Mouse (Mus musculus) embryonic facial prominence, embryonic 11.5 days (tissue): ENCODE measurements around the gene Zfp57. TPM values are rescaled to one million over a fixed set of nuclear protein-coding genes. Genes with fewer than 3 reads are reported as not detected.
A peak's percentile ranks its signal among the peaks of the same experiment; 100 is the strongest.

Source experiments
- ATAC-seq: fragments of 200-750 bp; cut with Nextera tagmentation; replicated peaks from 2 replicates; pipeline ENCODE4 v1.8.0; 2017; ENCODE audit warnings: low read depth; ENCODE audit not compliant: insufficient number of reproducible peaks, low FRiP score, low TSS enrichment
- DNase-seq: peaks from one replicate; pipeline ENCODE4 v3.0.0-alpha.2; 2015; ENCODE audit warnings: low spot score
- H3K27ac ChIP-seq: fragments of 300-500 bp; sonication (generic); replicated peaks from 2 replicates; pipeline ENCODE4 v1.5.1; 2014; ENCODE audit warnings: mild to moderate bottlenecking, low read depth, low read length, control low read depth
- H3K27me3 ChIP-seq: fragments of 300-500 bp; sonication (generic); 2 replicates; pipeline ENCODE4 v1.6.1; 2014; ENCODE audit warnings: mild to moderate bottlenecking, low read length, moderate library complexity, mixed read lengths; ENCODE audit not compliant: control insufficient read depth, insufficient read depth
- H3K36me3 ChIP-seq: fragments of 300-500 bp; sonication (generic); replicated peaks from 2 replicates; pipeline ENCODE4 v1.6.1; 2014; ENCODE audit warnings: low read depth, mild to moderate bottlenecking, low read length, moderate library complexity, mixed read lengths; ENCODE audit not compliant: control insufficient read depth, insufficient read depth
- H3K4me1 ChIP-seq: fragments of 300-500 bp; sonication (generic); 2 replicates; pipeline ENCODE4 v1.6.1; 2014; ENCODE audit warnings: low read length, mixed read lengths; ENCODE audit not compliant: control insufficient read depth, insufficient read depth
- H3K4me2 ChIP-seq: fragments of 300-500 bp; sonication (generic); 2 replicates; pipeline ENCODE4 v1.6.1; 2014; ENCODE audit warnings: low read depth, mild to moderate bottlenecking, control low read depth, low read length, moderate library complexity
- H3K4me3 ChIP-seq: fragments of 300-500 bp; sonication (generic); 2 replicates; pipeline ENCODE4 v1.5.1; 2014; ENCODE audit warnings: low read depth, low read length, control low read depth
- H3K9ac ChIP-seq: fragments of 300-500 bp; sonication (generic); replicated peaks from 2 replicates; pipeline ENCODE4 v1.6.1; 2014; ENCODE audit warnings: mild to moderate bottlenecking, control low read depth, low read length
- H3K9me3 ChIP-seq: fragments of 300-500 bp; sonication (generic); replicated peaks from 2 replicates; pipeline ENCODE4 v1.6.1; 2016; ENCODE audit warnings: mild to moderate bottlenecking, low read length, inconsistent platforms, mixed read lengths; ENCODE audit not compliant: control insufficient read depth
- WGBS: fragments of 180-500 bp; shearing (Covaris S2); extraction: QIAGEN DNeasy Blood & Tissue Kit; methylation state at CpG from one replicate; pipeline ENCODE4 v1.1.7; 2014; 5-methylcytosine and 5-hydroxymethylcytosine counted together
- polyA plus RNA-seq: library from polyadenylated mRNA; unstranded; fragments of >200 nt; fragmentation: Nextera tagmentation; extraction: Ambion mirVana; gene quantifications from 2 replicates; pipeline ENCODE4 v1.2.1, GENCODE M21; 2014

Gene Zfp57
- polyA plus RNA-seq, 1 experiment from 2014 or later: 110 TPM

DNA sequence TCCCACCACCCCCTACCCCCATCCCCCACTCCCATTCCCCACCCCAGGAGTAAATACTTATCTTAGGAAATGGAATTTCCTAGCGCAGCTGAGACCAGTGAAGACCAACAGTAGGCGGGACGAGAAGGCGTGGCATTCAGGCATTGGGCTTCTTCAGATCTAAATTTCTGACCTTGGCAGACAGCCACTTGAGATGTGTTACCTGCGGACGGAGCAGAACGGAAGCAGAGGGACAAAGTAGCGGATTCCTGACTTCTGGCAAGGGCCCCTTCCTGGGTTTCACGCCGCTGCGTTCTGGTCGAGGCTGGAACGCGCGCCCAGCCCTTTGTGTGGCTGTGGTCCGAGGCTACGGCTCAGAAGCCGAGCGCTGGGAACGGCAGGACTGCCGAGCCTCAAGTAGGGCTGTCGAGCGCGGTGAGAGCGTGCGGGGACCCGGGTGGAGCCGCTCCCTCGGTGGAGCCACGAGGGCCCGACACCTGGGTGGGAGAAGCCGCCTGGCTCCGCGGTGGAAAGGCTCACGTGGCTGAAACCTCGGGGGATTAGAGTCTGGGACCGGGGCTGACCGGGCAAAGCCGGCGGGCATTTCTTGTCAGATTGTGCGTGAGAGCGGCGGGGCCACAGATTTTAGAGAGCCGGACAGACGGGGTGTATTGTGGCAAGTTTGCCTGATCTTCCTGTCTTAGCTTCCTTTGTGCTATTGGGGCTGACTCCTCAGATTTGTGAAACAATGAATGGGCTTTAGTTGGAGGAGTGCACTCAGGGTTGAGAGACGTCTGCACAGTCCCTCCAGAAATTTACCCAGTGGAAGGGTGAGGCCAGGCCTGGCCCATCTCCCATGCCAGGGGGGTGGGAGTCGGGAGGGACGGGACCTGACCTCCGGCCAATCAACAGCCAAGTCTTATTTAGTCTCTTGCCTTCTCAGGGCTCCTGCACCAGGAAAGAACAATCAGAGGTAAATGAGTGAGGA, 1.7 kb downstream of the Zfp57 start:
- H3K27ac ChIP-seq: peak overlapping the region; percentile 86
- H3K9me3 ChIP-seq: no peaks in the 10 kb centered on the region
- DNase-seq: peak; percentile 91
- H3K4me3 ChIP-seq: peak overlapping the region; percentile 75
- H3K4me2 ChIP-seq: peak overlapping the region; percentile 45
- ATAC-seq: peak; percentile 88
- H3K36me3 ChIP-seq: no peaks in the 10 kb centered on the region
- H3K27me3 ChIP-seq: no peaks in the 10 kb centered on the region
- WGBS: under 1% methylated on average over 49 of the region's 49 CpGs
- peak overlapping the region; percentile 96 for H3K9ac ChIP-seq
- no peaks in the 10 kb centered on the region for H3K4me1 ChIP-seq

DNA sequence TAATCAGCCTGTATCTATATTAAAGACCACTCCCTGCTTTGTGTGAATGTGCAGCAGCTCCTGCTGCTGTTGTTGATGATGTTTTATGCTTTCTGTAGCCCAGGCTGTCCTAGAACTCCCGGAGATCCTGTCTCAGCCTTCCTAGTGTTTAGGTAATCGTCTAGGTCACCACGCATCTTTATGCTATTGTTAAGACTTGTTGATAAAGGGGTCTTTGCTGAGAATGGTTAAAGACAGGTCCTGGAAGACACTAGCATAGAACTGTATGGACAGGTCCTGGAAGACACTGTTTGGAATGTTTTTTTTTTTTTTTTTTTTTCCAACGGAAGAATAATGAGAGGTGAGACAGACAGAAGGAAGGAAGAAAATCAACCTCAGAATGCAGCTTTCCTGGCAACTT, 2.4 kb downstream of the Zfp57 start:
- Histone ChIP-seq H3K4me3 (peak overlapping the region; percentile 75), H3K9ac (peak overlapping the region; percentile 96), H3K27me3 (no peaks in the 10 kb centered on the region), H3K4me1 (no peaks in the 10 kb centered on the region), H3K4me2 (peak overlapping the region; percentile 45), H3K27ac (no peak overlapping the region), H3K36me3 (no peaks in the 10 kb centered on the region), H3K9me3 (no peaks in the 10 kb centered on the region)
- peak; percentile 27 for DNase-seq
- no peak; the same call in 1 of the 2 replicates for ATAC-seq
- 52% methylated on average over 4 of the region's 4 CpGs for WGBS

DNA sequence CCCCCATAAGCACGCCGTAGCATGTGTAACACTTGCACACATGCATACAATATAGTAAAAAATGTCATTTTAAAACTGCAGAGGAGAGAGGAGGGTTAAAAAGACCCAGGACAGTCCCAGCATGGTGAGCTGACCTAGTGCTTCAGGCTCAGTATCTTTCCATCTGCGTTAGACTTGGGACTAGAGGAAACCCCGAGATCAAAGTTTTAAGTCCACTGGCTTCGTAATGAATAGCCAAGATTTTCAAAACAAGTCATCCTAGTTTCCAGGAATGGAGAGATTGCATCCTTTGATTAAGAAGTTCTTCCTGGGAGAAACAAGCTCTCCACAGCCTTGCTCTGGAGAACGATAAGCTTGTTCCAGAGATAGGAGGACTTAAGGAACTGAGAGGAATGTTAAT, 7.2 kb downstream of the Zfp57 start:
- Histone ChIP-seq H3K27ac (no peak overlapping the region), H3K9me3 (no peaks in the 10 kb centered on the region), H3K4me1 (no peaks in the 10 kb centered on the region), H3K36me3 (no peaks in the 10 kb centered on the region; the same call in 1 of the 2 replicates), H3K4me2 (no peak overlapping the region), H3K27me3 (no peaks in the 10 kb centered on the region), H3K4me3 (no peak overlapping the region), H3K9ac (no peak overlapping the region)
- WGBS: 90% methylated on average over 6 of the region's 6 CpGs
- DNase-seq (no peak), ATAC-seq (no peak)

DNA sequence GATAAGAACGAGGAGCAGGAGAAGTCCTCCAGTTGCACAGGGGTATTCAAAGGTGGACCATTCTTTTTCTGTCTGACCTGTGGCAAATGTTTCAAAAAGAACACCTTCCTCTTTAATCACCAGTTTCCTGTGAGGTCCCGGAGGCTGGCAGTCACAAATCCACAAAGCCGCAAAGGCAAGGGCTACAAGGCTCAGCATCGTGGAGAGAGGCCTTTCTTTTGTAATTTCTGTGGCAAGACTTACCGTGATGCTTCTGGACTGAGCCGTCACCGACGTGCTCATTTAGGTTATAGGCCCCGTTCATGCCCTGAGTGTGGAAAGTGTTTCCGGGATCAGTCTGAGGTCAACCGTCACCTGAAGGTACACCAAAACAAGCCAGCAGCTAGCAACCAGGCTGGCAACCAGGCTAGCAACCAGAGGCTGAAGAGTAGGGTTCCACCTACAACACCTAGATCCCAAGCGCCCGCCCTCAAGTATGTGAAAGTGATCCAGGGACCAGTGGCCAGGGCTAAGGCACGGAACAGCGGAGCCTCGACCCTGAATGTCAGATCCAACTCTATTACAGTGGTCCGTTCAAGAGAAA, 8.6 kb downstream of the Zfp57 start:
- H3K4me2 ChIP-seq: no peak overlapping the region
- H3K9ac ChIP-seq: no peak overlapping the region
- ATAC-seq (no peak), DNase-seq (no peak)
- no peaks in the 10 kb centered on the region; the same call in 1 of the 2 replicates for H3K36me3 ChIP-seq
- H3K27me3 ChIP-seq: no peaks in the 10 kb centered on the region
- H3K27ac ChIP-seq: no peak overlapping the region
- 92% methylated on average over 17 of the region's 17 CpGs for WGBS
- no peaks in the 10 kb centered on the region for H3K4me1 ChIP-seq
- H3K4me3 ChIP-seq: no peak overlapping the region
- no peaks in the 10 kb centered on the region for H3K9me3 ChIP-seq

DNA sequence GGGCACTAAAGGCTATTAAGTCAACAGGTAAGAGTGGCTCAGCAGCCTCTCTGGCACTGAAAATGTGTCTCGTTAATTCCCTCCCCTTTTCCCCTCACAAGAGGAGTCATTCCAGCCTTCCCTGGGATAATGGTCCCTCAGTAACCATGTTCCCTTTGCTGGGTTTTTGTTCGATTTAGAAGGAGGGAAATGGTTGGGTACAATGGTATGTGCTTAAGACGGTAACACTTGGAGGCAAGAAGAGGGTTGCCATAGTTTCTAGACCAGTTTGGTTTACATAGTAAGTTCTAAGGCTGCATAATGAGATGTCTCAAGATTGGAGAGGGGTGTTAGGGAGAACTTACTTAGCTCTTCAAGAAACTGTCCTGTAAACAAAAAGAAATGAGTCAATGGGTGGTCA, 10.8 kb downstream of the Zfp57 start:
- Histone ChIP-seq H3K4me3 (no peak overlapping the region), H3K9me3 (no peaks in the 10 kb centered on the region), H3K9ac (no peak overlapping the region), H3K36me3 (no peaks in the 10 kb centered on the region; the same call in 1 of the 2 replicates), H3K4me2 (no peak overlapping the region), H3K27ac (no peak overlapping the region), H3K27me3 (no peaks in the 10 kb centered on the region), H3K4me1 (no peaks in the 10 kb centered on the region)
- WGBS: 86% methylated on average over 3 of the region's 3 CpGs
- DNase-seq: no peak
- no peak for ATAC-seq

DNA sequence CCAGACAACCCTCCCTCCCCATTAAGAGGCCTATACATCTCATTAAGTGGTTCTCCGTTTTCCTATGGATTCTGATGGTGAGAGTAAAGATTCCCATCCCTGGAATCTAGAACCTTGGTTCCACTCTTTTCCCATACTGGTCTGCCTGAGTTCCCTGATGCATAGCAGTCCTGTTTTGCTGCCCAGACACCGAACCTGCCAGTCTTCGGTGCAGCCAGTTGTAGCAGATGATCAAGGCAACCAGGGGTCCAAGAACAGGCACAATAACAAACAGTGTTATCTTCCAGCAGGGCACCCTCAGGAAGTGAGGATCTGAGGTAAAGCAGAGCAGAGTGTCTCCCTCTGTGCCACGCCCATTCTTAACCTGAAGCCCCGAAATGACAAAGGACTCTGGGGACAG, 11.2 kb downstream of the Zfp57 start:
- no peak overlapping the region for H3K27ac ChIP-seq
- H3K9ac ChIP-seq: no peak overlapping the region
- ATAC-seq (no peak), DNase-seq (no peak)
- no peaks in the 10 kb centered on the region for H3K9me3 ChIP-seq
- H3K4me2 ChIP-seq: no peak overlapping the region
- no peaks in the 10 kb centered on the region for H3K27me3 ChIP-seq
- WGBS: 72% methylated on average over 5 of the region's 5 CpGs
- no peaks in the 10 kb centered on the region; the same call in 1 of the 2 replicates for H3K36me3 ChIP-seq
- no peaks in the 10 kb centered on the region for H3K4me1 ChIP-seq
- H3K4me3 ChIP-seq: no peak overlapping the region

DNA sequence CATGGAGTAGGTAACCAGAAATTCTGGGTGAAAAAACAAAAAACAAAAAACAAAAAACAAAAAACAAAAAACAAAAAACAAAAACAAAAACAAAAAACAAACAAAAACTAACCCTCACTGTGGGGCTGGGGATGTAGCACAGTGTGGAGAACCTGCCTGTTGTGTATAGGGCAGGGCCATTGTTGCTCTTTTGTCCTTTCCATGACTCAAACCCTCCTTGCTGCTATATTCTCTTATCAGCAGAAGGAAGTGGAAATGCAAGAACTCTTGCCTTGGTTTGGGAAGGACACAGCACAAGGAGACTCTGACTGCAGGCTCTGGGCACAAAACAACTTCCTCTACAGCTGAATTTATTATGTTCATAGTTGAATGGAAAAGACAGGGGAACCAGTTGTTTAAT, 15.4 kb downstream of the Zfp57 start:
- Histone ChIP-seq H3K9me3 (no peaks in the 10 kb centered on the region), H3K4me1 (no peaks in the 10 kb centered on the region), H3K4me3 (no peak overlapping the region), H3K36me3 (no peaks in the 10 kb centered on the region), H3K27ac (no peak overlapping the region), H3K27me3 (no peaks in the 10 kb centered on the region), H3K9ac (no peak overlapping the region), H3K4me2 (no peak overlapping the region)
- no peak for DNase-seq
- no peak for ATAC-seq

DNA sequence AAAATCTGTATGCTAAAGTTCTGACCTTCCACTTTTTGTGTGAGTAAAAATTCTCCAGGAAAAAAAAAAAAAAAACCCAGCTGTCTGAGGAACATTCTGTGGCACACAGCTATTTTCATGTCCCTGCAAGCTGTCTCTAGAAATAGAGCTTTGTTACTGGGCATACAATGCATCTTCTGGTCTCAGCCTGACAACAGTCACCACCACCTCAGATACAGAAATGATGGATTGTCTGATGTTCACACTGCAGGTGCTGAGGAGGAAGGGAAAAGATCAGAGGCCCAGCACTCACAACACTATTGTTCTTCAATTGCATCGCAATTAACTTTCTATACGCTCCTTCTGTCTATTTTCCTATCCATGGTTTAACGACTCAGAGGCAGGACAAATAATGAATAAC, 17.4 kb downstream of the Zfp57 start:
- DNase-seq: no peak
- Histone ChIP-seq H3K27me3 (no peaks in the 10 kb centered on the region), H3K27ac (no peak overlapping the region), H3K4me1 (no peaks in the 10 kb centered on the region), H3K4me3 (no peak overlapping the region), H3K36me3 (no peaks in the 10 kb centered on the region), H3K9ac (no peak overlapping the region), H3K4me2 (no peak overlapping the region), H3K9me3 (no peaks in the 10 kb centered on the region)
- WGBS: 80% methylated on average over 3 of the region's 3 CpGs
- no peak for ATAC-seq
